Mouse (Mus musculus) CD4-positive helper T cell, adult 2 months (primary cell): Measurements from ENCODE around the gene Olfr559.

Source experiments
- DNase-seq: peaks from one replicate; pipeline ENCODE4 v3.0.0-alpha.2; 2012; ENCODE audit warnings: low read depth, missing footprints, low spot score

Gene Olfr559

GRCm38 (mm10) chr7:102727391-102727790 lies at the start of gene Olfr559:
Gene Olfr559, minus strand, starts transcription at chr7:102727491.
- DNase-seq: no peak

- no peak for DNase-seq
Measured at GRCm38 (mm10) chr7:102770921-102771320, 43.6 kb upstream of the Olfr559 start, which contains the start of gene Olfr561. Gene Olfr561, plus strand, starts transcription at chr7:102771221.

GRCm38 (mm10) chr7:102759266-102759665 lies 32.0 kb upstream of the Olfr559 start, which contains the start of the genes Olfr560 and Olfr78:
Gene Olfr560, minus strand, starts transcription at chr7:102759366.
Gene Olfr78, minus strand, starts transcription at chr7:102759471.
- no peak for DNase-seq

GRCm38 (mm10) chr7:102752086-102752485 lies 24.8 kb upstream of the Olfr559 start:
- DNase-seq: no peak

- DNase-seq: no peak
Measured at GRCm38 (mm10) chr7:102737705-102738104, 10.4 kb upstream of the Olfr559 start.

- DNase-seq: no peak
Measured at GRCm38 (mm10) chr7:102733793-102734192, 6.5 kb upstream of the Olfr559 start.

GRCm38 (mm10) chr7:102718970-102719369 lies 8.3 kb downstream of the Olfr559 start, which contains the start of gene Olfr33:
Gene Olfr33, minus strand, starts transcription at chr7:102719070.
- DNase-seq: no peak

- no peak for DNase-seq
Measured at GRCm38 (mm10) chr7:102701915-102702314, 25.4 kb downstream of the Olfr559 start, which contains the start of gene Olfr558. Gene Olfr558, plus strand, starts transcription at chr7:102702215.

- DNase-seq: no peak
Measured at GRCm38 (mm10) chr7:102698461-102698860, 28.8 kb downstream of the Olfr559 start.

- DNase-seq: peak; percentile 55
Measured at GRCm38 (mm10) chr7:102695358-102696125, 31.7 kb downstream of the Olfr559 start, which contains the start of gene Olfr557. Gene Olfr557, plus strand, starts transcription at chr7:102695910.

- DNase-seq: peak; percentile 94
Measured at GRCm38 (mm10) chr7:102686944-102687501, 40.3 kb downstream of the Olfr559 start, which contains the start of gene Trim68. Gene Trim68, minus strand, starts transcription at chr7:102687327.

GRCm38 (mm10) chr7:102681916-102682315 lies 45.4 kb downstream of the Olfr559 start:
- DNase-seq: no peak

GRCm38 (mm10) chr7:102676225-102676624 lies 51.1 kb downstream of the Olfr559 start:
- no peak for DNase-seq
